Mouse (Mus musculus) liver, embryonic 11.5 days (tissue): ENCODE measurements around the gene Vamp2. TPM values are rescaled to one million over a fixed set of nuclear protein-coding genes. Genes with fewer than 3 reads are reported as not detected.

Experiments
- ATAC-seq: fragments of 200-750 bp; cut with Nextera tagmentation; replicated peaks from 2 replicates; pipeline ENCODE4 v1.8.0; 2017; ENCODE audit warnings: moderate number of reproducible peaks, mild to moderate bottlenecking, moderate TSS enrichment, moderate library complexity; ENCODE audit not compliant: low FRiP score
- DNase-seq: peaks from one replicate; pipeline ENCODE4 v3.0.0-alpha.2; 2017; ENCODE audit warnings: low spot score
- H3K27ac ChIP-seq: fragments of 300-500 bp; sonication (generic); 2 replicates; pipeline ENCODE4 v1.5.1; 2014; ENCODE audit warnings: mild to moderate bottlenecking, low read depth, low read length, control low read depth
- H3K27me3 ChIP-seq: fragments of 300-500 bp; sonication (generic); replicated peaks from 2 replicates; pipeline ENCODE4 v1.6.1; 2014; ENCODE audit warnings: low read length, mixed read lengths; ENCODE audit not compliant: control insufficient read depth, insufficient read depth
- H3K36me3 ChIP-seq: fragments of 300-500 bp; sonication (generic); 2 replicates; pipeline ENCODE4 v1.6.1; 2014; ENCODE audit warnings: mild to moderate bottlenecking, low read length, moderate library complexity, mixed read lengths; ENCODE audit not compliant: control insufficient read depth, insufficient read depth
- H3K4me1 ChIP-seq: fragments of 300-500 bp; sonication (generic); replicated peaks from 2 replicates; pipeline ENCODE4 v1.6.1; 2014; ENCODE audit warnings: low read length, mixed read lengths; ENCODE audit not compliant: control insufficient read depth, insufficient read depth
- H3K4me2 ChIP-seq: fragments of 300-500 bp; sonication (generic); 2 replicates; pipeline ENCODE4 v1.6.1; 2014; ENCODE audit warnings: mild to moderate bottlenecking, control low read depth, moderate library complexity
- H3K4me3 ChIP-seq: fragments of 300-500 bp; sonication (generic); 2 replicates; pipeline ENCODE4 v1.5.1; 2014; ENCODE audit warnings: low read depth, low read length, control low read depth
- H3K9ac ChIP-seq: fragments of 300-500 bp; sonication (generic); 2 replicates; pipeline ENCODE4 v1.6.1; 2014; ENCODE audit warnings: low read depth, low read length, control low read depth
- H3K9me3 ChIP-seq: fragments of 300-500 bp; sonication (generic); 2 replicates; pipeline ENCODE4 v1.6.1; 2016; ENCODE audit warnings: low read length, inconsistent platforms, mixed read lengths; ENCODE audit not compliant: control insufficient read depth
- WGBS: fragments of 180-500 bp; shearing (Covaris S2); extraction: QIAGEN DNeasy Blood & Tissue Kit; methylation state at CpG from one replicate; pipeline ENCODE4 v1.1.7; 2014; 5-methylcytosine and 5-hydroxymethylcytosine counted together
- polyA plus RNA-seq: library from polyadenylated mRNA; unstranded; fragments of >200 nt; fragmentation: Nextera tagmentation; extraction: Ambion mirVana; gene quantifications from 2 replicates; pipeline ENCODE4 v1.2.1, GENCODE M21; 2014

Gene Vamp2
- polyA plus RNA-seq, 1 experiment from 2014 or later, result 56.0 TPM

- peak; percentile 91 for DNase-seq
- Histone ChIP-seq H3K36me3 (no peaks in the 10 kb centered on the region), H3K27me3 (no peaks in the 10 kb centered on the region), H3K27ac (peak within 1 kb of the TSS; percentile 68), H3K4me2 (peak within 1 kb of the TSS; percentile 90), H3K4me1 (peaks cover 40% of the 10 kb centered on the region), H3K9ac (peak within 1 kb of the TSS; percentile 81), H3K4me3 (peak within 1 kb of the TSS; percentile 70), H3K9me3 (no peaks in the 10 kb centered on the region)
- peak; percentile 82 for ATAC-seq
- under 1% methylated on average over 47 of the region's 47 CpGs for WGBS
These were observed 17.6 kb upstream of the Vamp2 start, which contains the start of gene Tmem107 for GRCm38 (mm10) chr11:69070590-69071222. Gene Tmem107 (plus strand): TSS chr11:69070806.

GRCm38 (mm10) chr11:69071262-69071661, 17.0 kb upstream of the Vamp2 start:
- Histone ChIP-seq H3K27me3 (no peaks in the 10 kb centered on the region), H3K4me1 (peaks cover 37% of the 10 kb centered on the region), H3K9ac (peak overlapping the region; percentile 69), H3K9me3 (no peaks in the 10 kb centered on the region), H3K27ac (peak overlapping the region; percentile 68), H3K4me3 (peak overlapping the region; percentile 70), H3K4me2 (peak overlapping the region; percentile 90), H3K36me3 (no peaks in the 10 kb centered on the region)
- ATAC-seq (no peak), DNase-seq (no peak)
- WGBS, result 29% methylated on average over 9 of the region's 9 CpGs

DNA sequence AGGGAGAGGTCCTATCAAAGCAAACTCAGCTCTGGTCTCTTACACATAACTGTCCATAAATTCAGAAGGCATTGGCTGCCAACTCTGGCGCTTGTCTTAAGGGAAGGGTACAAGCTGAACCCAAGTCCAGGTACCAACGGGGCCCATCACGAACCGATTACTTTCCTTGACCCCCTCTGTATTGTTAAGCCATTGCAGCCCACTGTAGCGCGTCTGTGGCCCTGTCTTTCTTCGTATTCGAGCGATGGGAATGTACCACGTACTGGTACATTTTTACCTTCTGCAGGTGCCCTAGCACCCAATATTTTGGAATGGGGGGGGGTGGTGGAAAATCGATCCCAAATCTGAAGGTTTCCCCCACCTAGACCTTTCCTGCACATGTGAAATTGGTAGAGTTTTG, 16.1 kb upstream of the Vamp2 start:
- Histone ChIP-seq H3K9ac (peak overlapping the region; percentile 27; the same call in 1 of the 2 replicates), H3K4me1 (peaks cover 29% of the 10 kb centered on the region), H3K27me3 (no peaks in the 10 kb centered on the region), H3K36me3 (no peaks in the 10 kb centered on the region), H3K27ac (no peak overlapping the region; the same call in 1 of the 2 replicates), H3K4me3 (peak overlapping the region; percentile 33; the same call in 1 of the 2 replicates), H3K4me2 (peak overlapping the region; percentile 90), H3K9me3 (no peaks in the 10 kb centered on the region)
- ATAC-seq (no peak), DNase-seq (no peak)
- WGBS, result 83% methylated on average over 11 of the region's 11 CpGs

GRCm38 (mm10) chr11:69072666-69073064, 15.6 kb upstream of the Vamp2 start:
- DNase-seq (no peak), ATAC-seq (no peak)
- peak overlapping the region; percentile 67 for H3K9ac ChIP-seq
- H3K36me3 ChIP-seq, result no peaks in the 10 kb centered on the region
- WGBS, result 18% methylated on average over 9 of the region's 9 CpGs
- H3K4me3 ChIP-seq, result peak overlapping the region; percentile 33
- peak overlapping the region; percentile 90 for H3K4me2 ChIP-seq
- H3K27me3 ChIP-seq, result no peaks in the 10 kb centered on the region
- no peaks in the 10 kb centered on the region for H3K9me3 ChIP-seq
- H3K4me1 ChIP-seq, result peaks cover 25% of the 10 kb centered on the region
- H3K27ac ChIP-seq, result peak overlapping the region; percentile 95

DNA sequence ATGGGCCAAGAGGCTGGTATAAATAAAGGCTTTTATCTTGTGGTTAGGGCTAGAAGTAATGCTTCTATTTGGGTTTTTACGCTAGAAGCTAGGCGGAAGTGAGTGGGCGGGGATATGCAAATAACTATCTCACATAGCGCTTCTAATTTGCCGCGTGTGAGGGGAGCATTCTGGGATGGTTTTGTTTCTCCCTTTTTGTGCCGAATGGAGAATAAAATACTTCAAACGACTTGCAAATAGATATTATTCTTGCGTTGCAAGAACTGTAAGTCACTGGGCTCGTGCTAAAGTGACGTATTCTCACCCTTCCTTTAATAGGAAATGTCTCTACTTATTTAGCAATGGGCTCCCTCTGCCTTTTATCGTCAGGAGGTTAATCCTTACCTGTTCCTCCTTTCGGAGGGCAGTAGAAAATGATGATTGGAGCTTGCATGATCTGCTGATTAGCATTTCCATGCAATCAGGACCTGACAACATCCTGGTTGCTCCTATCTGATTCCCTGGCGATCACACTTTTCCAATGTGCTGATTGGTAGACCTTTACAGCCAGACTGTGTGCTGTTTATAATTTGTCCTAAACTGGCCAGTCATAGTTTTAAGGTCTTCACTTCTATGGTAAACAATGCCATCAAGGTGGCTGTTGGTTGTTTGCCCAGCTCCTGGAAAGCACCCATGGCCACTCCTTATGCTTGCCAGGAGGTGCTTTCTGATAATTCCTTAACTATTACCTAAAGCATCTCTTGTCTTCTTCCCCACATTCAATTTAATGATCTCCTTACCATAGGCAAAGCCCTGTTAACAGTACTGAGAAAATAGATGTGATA, 15.0 kb upstream of the Vamp2 start:
- Histone ChIP-seq H3K36me3 (no peaks in the 10 kb centered on the region), H3K4me1 (peaks cover 24% of the 10 kb centered on the region), H3K27me3 (no peaks in the 10 kb centered on the region), H3K4me2 (peak overlapping the region; percentile 90), H3K9me3 (no peaks in the 10 kb centered on the region), H3K9ac (peak overlapping the region; percentile 67), H3K4me3 (peak overlapping the region; percentile 33), H3K27ac (peak overlapping the region; percentile 95)
- WGBS, result under 1% methylated on average over 14 of the region's 14 CpGs
- DNase-seq (peak; percentile 70), ATAC-seq (peak; percentile 81)

GRCm38 (mm10) chr11:69073951-69074775, 14.1 kb upstream of the Vamp2 start:
- 40% methylated on average over 6 of the region's 6 CpGs for WGBS
- DNase-seq, result no peak
- no peak overlapping the region; the same call in 1 of the 2 replicates for H3K9ac ChIP-seq

GRCm38 (mm10) chr11:69074776-69075069, 13.6 kb upstream of the Vamp2 start:
- H3K4me3 ChIP-seq, result no peak overlapping the region
- H3K27ac ChIP-seq, result peak overlapping the region; percentile 95; the same call in 1 of the 2 replicates
- H3K9me3 ChIP-seq, result no peaks in the 10 kb centered on the region
- no peak overlapping the region for H3K4me2 ChIP-seq
- DNase-seq (no peak), ATAC-seq (no peak)
- no peaks in the 10 kb centered on the region for H3K27me3 ChIP-seq
- 37% methylated on average over 2 of the region's 2 CpGs for WGBS
- peaks cover 22% of the 10 kb centered on the region for H3K4me1 ChIP-seq
- no peak overlapping the region for H3K9ac ChIP-seq
- no peaks in the 10 kb centered on the region for H3K36me3 ChIP-seq

More at GRCm38 (mm10) chr11:69073951-69074775, 14.1 kb upstream of the Vamp2 start:
- no peaks in the 10 kb centered on the region for H3K9me3 ChIP-seq
- H3K27ac ChIP-seq, result peak overlapping the region; percentile 95
- peaks cover 24% of the 10 kb centered on the region for H3K4me1 ChIP-seq
- no peaks in the 10 kb centered on the region for H3K27me3 ChIP-seq
- no peak for ATAC-seq
- peak overlapping the region; percentile 27; the same call in 1 of the 2 replicates for H3K4me2 ChIP-seq
- no peak overlapping the region for H3K4me3 ChIP-seq
- H3K36me3 ChIP-seq, result no peaks in the 10 kb centered on the region

DNA sequence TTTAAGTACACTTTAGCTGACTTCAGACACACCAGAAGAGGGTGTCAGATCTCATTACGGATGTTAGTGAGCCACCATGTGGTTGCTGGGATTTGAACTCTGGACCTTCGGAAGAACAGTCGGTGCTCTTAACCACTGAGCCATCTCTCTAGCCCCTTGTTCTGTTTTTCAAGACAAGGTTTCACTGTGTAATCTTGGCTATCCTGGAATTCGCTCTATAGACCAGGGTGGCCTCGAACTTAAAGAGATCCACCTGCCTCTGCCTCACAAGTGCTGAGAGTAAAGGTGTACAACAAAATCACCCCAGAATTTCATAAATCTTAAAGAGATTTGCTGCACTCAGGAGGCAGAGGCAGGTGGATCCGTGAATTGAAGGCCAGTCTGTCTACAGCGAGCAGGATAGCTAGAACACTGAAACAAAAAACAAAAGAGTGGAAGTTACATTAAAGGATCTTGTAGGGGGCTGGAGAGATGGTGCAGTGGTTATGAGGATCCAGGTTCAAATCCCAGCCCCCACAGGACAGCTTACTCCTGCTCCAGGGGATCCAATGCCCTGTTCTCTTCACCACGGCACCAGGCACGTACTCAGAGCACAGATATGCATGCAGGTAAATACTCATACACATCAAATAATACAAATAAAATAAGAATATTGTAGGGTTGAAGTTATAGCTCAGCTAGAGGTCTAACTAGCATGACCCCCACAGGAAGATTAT, 12.4 kb upstream of the Vamp2 start:
- ATAC-seq, result no peak

More for the DNA sequence above, 12.4 kb upstream of the Vamp2 start:
- no peak for DNase-seq
- Histone ChIP-seq H3K4me3 (no peak overlapping the region), H3K4me2 (peak overlapping the region; percentile 21; the same call in 1 of the 2 replicates), H3K27ac (no peak overlapping the region), H3K9ac (no peak overlapping the region), H3K27me3 (no peaks in the 10 kb centered on the region), H3K36me3 (no peaks in the 10 kb centered on the region), H3K9me3 (no peaks in the 10 kb centered on the region), H3K4me1 (peaks cover 22% of the 10 kb centered on the region)
- 39% methylated on average over 8 of the region's 9 CpGs for WGBS
